Mouse (Mus musculus) CD4-positive, CD25-positive, alpha-beta regulatory T cell, adult 9 weeks (primary cell): ENCODE measurements around the gene Olfr1151. TPM values are rescaled to one million over a fixed set of nuclear protein-coding genes. Genes with fewer than 3 reads are reported as not detected.

ENCODE experiments used
- polyA plus RNA-seq: library from polyadenylated mRNA; unstranded; fragments of 100-300 nt; shearing (Covaris generic); gene quantifications from one replicate; pipeline ENCODE4 v1.2.1, GENCODE M21; 2017

Gene Olfr1151
- polyA plus RNA-seq: not detected

DNA sequence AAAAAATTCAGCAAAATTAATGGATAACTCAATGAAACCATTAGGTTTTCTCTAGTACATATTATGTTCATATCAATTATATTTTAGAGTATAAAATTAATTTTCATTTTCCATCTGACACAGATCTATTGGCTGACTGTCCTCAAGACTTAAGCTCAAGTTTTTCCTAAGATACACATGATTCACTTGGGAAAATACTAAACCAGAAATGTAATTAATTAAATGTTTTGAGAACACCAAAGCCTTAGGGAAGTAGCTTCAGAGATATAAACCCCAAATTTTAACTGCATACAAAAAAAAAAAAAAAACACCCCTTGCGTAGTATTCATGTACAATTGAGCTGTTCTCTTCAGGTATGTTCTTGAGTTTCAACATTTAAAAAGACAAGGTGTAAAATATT lies at the start of gene Olfr1151:
Gene Olfr1151 (plus strand): TSS at position 301 of the 400 bp plus-strand sequence.

GRCm38 (mm10) chr2:87809522-87809921 lies 46.1 kb upstream of the Olfr1151 start, which contains the start of gene Olfr1145:
Gene Olfr1145 (plus strand): TSS chr2:87809822.

DNA sequence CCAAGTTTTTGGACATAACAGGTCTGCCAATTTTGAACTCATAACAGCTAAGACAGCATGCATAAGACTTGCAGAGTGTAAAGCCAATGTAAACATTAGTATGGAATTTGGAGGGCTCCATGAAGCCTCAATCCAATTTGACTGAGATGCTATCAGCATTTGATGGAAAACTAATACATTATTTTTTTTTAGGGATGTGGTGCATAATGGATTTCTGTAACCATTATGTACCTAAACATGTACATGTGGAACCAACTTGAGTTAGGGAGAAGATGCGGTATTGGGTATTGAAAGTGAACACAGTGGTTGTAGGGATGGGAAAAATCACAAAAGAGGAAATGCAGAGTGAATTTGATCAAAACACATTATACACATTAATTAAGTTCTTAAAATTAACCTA lies 25.4 kb upstream of the Olfr1151 start, which contains the start of gene Olfr1148:
Gene Olfr1148 (plus strand): TSS at position 301 of the 400 bp plus-strand sequence.

GRCm38 (mm10) chr2:87843693-87844092 lies 12.0 kb upstream of the Olfr1151 start, which contains the start of gene Olfr1150-ps1:
Gene Olfr1150-ps1 (plus strand): TSS chr2:87843993.

DNA sequence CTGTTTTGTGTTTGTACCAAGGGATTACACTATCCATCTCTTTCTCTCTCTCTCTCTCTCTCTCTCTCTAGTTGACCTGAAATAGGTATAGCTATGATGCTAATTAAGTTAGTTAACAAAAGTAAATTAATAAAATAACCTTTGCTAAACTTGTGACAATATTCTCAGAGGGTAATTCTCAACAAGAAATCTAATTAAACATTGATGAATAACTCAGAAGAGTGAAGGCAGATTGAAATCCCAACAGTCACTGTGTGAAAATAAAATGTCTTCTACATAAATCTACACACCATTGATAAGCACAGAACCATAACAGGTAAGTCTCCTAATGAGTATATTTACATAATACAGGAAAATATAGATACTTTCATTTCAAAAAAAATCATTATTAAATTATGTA lies 10.5 kb downstream of the Olfr1151 start, which contains the start of gene Olfr1152:
Gene Olfr1152 (plus strand): TSS at position 301 of the 400 bp plus-strand sequence.

GRCm38 (mm10) chr2:87894662-87895061 lies 39.0 kb downstream of the Olfr1151 start, which contains the start of gene Olfr1153:
Gene Olfr1153 (plus strand): TSS chr2:87894962.

GRCm38 (mm10) chr2:87905066-87905465 lies 49.4 kb downstream of the Olfr1151 start, which contains the start of gene Olfr1154:
Gene Olfr1154 (minus strand): TSS chr2:87905166.

Other genes starting within 250 kb of the Olfr1151 start
- not detected for gene Olfr1130, start 249.7 kb upstream of the Olfr1151 start, polyA plus RNA-seq
- not detected for gene Olfr1131, start 228.8 kb upstream of the Olfr1151 start, polyA plus RNA-seq
- not detected for gene Olfr1132, start 218.3 kb upstream of the Olfr1151 start, polyA plus RNA-seq
- not detected for gene Olfr1133, start 208.5 kb upstream of the Olfr1151 start, polyA plus RNA-seq
- gene Olfr1134, start 197.4 kb upstream of the Olfr1151 start, polyA plus RNA-seq: not detected
- gene Olfr1135, start 182.2 kb upstream of the Olfr1151 start, polyA plus RNA-seq: not detected
- not detected for gene Olfr1136, start 161.9 kb upstream of the Olfr1151 start, polyA plus RNA-seq
- gene Olfr1137, start 142.7 kb upstream of the Olfr1151 start, polyA plus RNA-seq: not detected
- gene Olfr1138, start 115.9 kb upstream of the Olfr1151 start, polyA plus RNA-seq: not detected
- not detected for gene Olfr1140, start 112.1 kb upstream of the Olfr1151 start, polyA plus RNA-seq
- gene Olfr1141, start 101.9 kb upstream of the Olfr1151 start, polyA plus RNA-seq: not detected
- not detected for gene Olfr152, start 76.4 kb upstream of the Olfr1151 start, polyA plus RNA-seq
- not detected for gene Olfr1143, start 55.3 kb upstream of the Olfr1151 start, polyA plus RNA-seq
- gene Olfr1145, start 46.0 kb upstream of the Olfr1151 start, polyA plus RNA-seq: not detected
- gene Olfr1148, start 25.3 kb upstream of the Olfr1151 start, polyA plus RNA-seq: not detected
- not detected for gene Olfr1150-ps1, start 11.9 kb upstream of the Olfr1151 start, polyA plus RNA-seq
- gene Olfr1152, start 10.6 kb downstream of the Olfr1151 start, polyA plus RNA-seq: 0.04 TPM
- gene Olfr1153, start 39.1 kb downstream of the Olfr1151 start, polyA plus RNA-seq: not detected
- not detected for gene Olfr1154, start 49.3 kb downstream of the Olfr1151 start, polyA plus RNA-seq
- not detected for gene Olfr1155, start 89.3 kb downstream of the Olfr1151 start, polyA plus RNA-seq
- 0.11 TPM for gene Olfr1156, start 97.2 kb downstream of the Olfr1151 start, polyA plus RNA-seq
- not detected for gene Olfr1157, start 112.4 kb downstream of the Olfr1151 start, polyA plus RNA-seq
- not detected for gene Olfr74, start 118.8 kb downstream of the Olfr1151 start, polyA plus RNA-seq
- not detected for gene Olfr1158, start 134.3 kb downstream of the Olfr1151 start, polyA plus RNA-seq
- not detected for gene Olfr1160, start 152.4 kb downstream of the Olfr1151 start, polyA plus RNA-seq
- not detected for gene Olfr1161, start 166.9 kb downstream of the Olfr1151 start, polyA plus RNA-seq
- not detected for gene Olfr73, start 181.8 kb downstream of the Olfr1151 start, polyA plus RNA-seq
- gene Olfr1162, start 195.3 kb downstream of the Olfr1151 start, polyA plus RNA-seq: not detected
- gene Olfr1163, start 216.0 kb downstream of the Olfr1151 start, polyA plus RNA-seq: not detected
- gene Olfr1164, start 238.1 kb downstream of the Olfr1151 start, polyA plus RNA-seq: not detected